Mouse (Mus musculus): ENCODE results near the gene Lasp1. TPM values are rescaled to one million over a fixed set of nuclear protein-coding genes. Genes with fewer than 3 reads are reported as not detected.

Gene Lasp1
- polyA plus RNA-seq, 1 experiment from 2014 or later = 85.1 TPM

GRCm38 (mm10) chr11:97824895-97825294 is 26.1 kb downstream of the Lasp1 start:
- H3K4me2 ChIP-seq (ENCODE audit: low read length) = no peak overlapping the region
- H3K36me3 ChIP-seq (ENCODE audit: control insufficient read depth, insufficient read depth, low read length) = peaks cover 73% of the 10 kb centered on the region
- H3K9ac ChIP-seq (ENCODE audit: low read length) = no peak overlapping the region
- ATAC-seq (replicated peaks; ENCODE audit: low FRiP score, low TSS enrichment, low read depth) (no peak), DNase-seq (ENCODE audit: low spot score) (no peak)
- 74% methylated on average over 6 of the region's 6 CpGs for WGBS
- peaks cover 6% of the 10 kb centered on the region; the same call in 1 of the 2 replicates for H3K4me1 ChIP-seq (replicated peaks; ENCODE audit: control insufficient read depth, insufficient read depth, low read length)
- H3K27me3 ChIP-seq (replicated peaks; ENCODE audit: control insufficient read depth, insufficient read depth, low read length) = no peaks in the 10 kb centered on the region
- H3K4me3 ChIP-seq (ENCODE audit: low read depth, low read length) = no peak overlapping the region
- no peak overlapping the region for H3K27ac ChIP-seq (ENCODE audit: low read depth)
- H3K9me3 ChIP-seq (ENCODE audit: control insufficient read depth, low read length) = no peaks in the 10 kb centered on the region

GRCm38 (mm10) chr11:97825295-97825694 is 26.5 kb downstream of the Lasp1 start:
- Histone ChIP-seq H3K4me3 (ENCODE audit: low read depth, low read length) (no peak overlapping the region), H3K4me1 (replicated peaks; ENCODE audit: control insufficient read depth, insufficient read depth, low read length) (peaks cover 6% of the 10 kb centered on the region; the same call in 1 of the 2 replicates), H3K9ac (ENCODE audit: low read length) (no peak overlapping the region), H3K36me3 (ENCODE audit: control insufficient read depth, insufficient read depth, low read length) (peaks cover 74% of the 10 kb centered on the region), H3K27me3 (replicated peaks; ENCODE audit: control insufficient read depth, insufficient read depth, low read length) (no peaks in the 10 kb centered on the region), H3K4me2 (ENCODE audit: low read length) (no peak overlapping the region), H3K27ac (ENCODE audit: low read depth) (no peak overlapping the region), H3K9me3 (ENCODE audit: control insufficient read depth, low read length) (no peaks in the 10 kb centered on the region)
- no peak for DNase-seq (ENCODE audit: low spot score)
- ATAC-seq (replicated peaks; ENCODE audit: low FRiP score, low TSS enrichment, low read depth) = no peak
- 85% methylated on average over 10 of the region's 10 CpGs for whole genome bisulfite sequencing

DNA sequence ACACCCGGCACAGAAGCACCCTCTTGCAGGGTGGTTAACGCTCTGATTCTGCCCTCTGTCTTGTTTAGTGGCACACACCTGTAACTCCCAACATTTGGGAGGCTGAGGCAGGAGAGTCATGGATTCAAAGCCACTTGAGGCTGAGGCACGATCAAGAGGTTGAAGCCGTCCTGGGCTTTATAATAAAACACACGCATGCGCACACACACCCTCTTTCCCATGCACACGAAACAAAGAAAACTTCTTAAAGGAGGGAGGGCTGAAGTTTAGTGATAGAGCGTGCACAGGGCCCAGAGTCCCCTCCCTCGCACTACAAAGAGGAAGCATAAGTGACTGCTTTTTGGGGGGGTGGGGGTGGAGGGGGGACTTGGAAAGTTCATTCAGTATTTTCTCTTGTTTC is 27.2 kb downstream of the Lasp1 start:
- 83% methylated on average over 9 of the region's 9 CpGs for WGBS
- no peaks in the 10 kb centered on the region for H3K9me3 ChIP-seq (ENCODE audit: control insufficient read depth, low read length)
- no peak overlapping the region for H3K4me2 ChIP-seq (ENCODE audit: low read length)
- H3K4me1 ChIP-seq (replicated peaks; ENCODE audit: control insufficient read depth, insufficient read depth, low read length) = 0 out of 2 replicates have a peak, but pooled peaks cover 3% of the 10 kb centered on the region
- no peak overlapping the region for H3K9ac ChIP-seq (ENCODE audit: low read length)
- H3K27ac ChIP-seq (ENCODE audit: low read depth) = no peak overlapping the region
- ATAC-seq (replicated peaks; ENCODE audit: low FRiP score, low TSS enrichment, low read depth) (no peak), DNase-seq (ENCODE audit: low spot score) (no peak)
- peaks cover 71% of the 10 kb centered on the region for H3K36me3 ChIP-seq (ENCODE audit: control insufficient read depth, insufficient read depth, low read length)
- H3K4me3 ChIP-seq (ENCODE audit: low read depth, low read length) = no peak overlapping the region
- no peaks in the 10 kb centered on the region for H3K27me3 ChIP-seq (replicated peaks; ENCODE audit: control insufficient read depth, insufficient read depth, low read length)

DNA sequence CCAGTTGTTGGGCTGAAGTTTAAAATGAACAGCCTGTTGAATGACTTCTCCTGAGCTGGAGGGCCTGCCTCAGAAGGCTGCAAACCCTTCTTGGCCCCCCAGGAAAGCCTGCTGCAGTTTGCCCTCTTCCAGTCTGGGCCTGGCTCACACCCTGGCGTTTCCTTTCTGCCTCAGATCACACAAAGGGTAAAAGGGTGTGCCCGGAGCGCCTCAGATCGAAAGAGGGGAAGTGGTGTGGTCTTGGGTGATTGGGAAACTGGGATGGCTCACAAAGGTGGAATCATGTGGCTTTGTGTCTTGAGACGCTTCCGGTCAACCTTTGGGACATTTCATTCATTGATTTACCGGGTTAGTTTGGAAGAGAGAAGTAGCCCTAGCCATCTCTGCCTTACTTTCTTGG is 27.6 kb downstream of the Lasp1 start:
- ATAC-seq (replicated peaks; ENCODE audit: low FRiP score, low TSS enrichment, low read depth) = no peak
- H3K36me3 ChIP-seq (ENCODE audit: control insufficient read depth, insufficient read depth, low read length) = peaks cover 68% of the 10 kb centered on the region
- 67% methylated on average over 7 of the region's 7 CpGs for WGBS
- H3K27ac ChIP-seq (ENCODE audit: low read depth) = no peak overlapping the region
- 0 out of 2 replicates have a peak, but pooled peaks cover 3% of the 10 kb centered on the region for H3K4me1 ChIP-seq (replicated peaks; ENCODE audit: control insufficient read depth, insufficient read depth, low read length)
- no peak for DNase-seq (ENCODE audit: low spot score)
- no peak overlapping the region for H3K4me3 ChIP-seq (ENCODE audit: low read depth, low read length)
- H3K9ac ChIP-seq (ENCODE audit: low read length) = no peak overlapping the region
- no peaks in the 10 kb centered on the region for H3K27me3 ChIP-seq (replicated peaks; ENCODE audit: control insufficient read depth, insufficient read depth, low read length)
- H3K4me2 ChIP-seq (ENCODE audit: low read length) = no peak overlapping the region
- no peaks in the 10 kb centered on the region for H3K9me3 ChIP-seq (ENCODE audit: control insufficient read depth, low read length)

DNA sequence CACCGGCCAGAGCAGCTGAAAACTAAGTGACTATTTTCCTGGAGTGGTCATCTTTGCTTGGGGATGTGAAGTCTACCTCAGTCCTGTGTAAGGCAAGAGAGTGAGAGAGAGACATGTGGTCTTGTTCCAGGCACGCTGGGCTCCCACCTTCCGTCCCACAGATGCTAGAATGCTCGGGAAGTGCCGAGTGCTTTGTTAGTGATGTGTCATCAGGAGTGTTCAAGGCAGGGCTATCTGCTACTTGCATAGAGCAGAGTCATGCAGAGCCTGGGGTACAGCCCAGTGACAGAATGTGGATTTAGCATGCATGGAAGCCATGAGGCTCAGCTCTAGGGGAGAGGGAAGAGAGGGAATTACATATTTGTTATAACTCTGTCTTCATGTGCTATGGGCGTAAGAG is 28.9 kb downstream of the Lasp1 start:
- no peak overlapping the region for H3K9ac ChIP-seq (ENCODE audit: low read length)
- no peaks in the 10 kb centered on the region for H3K27me3 ChIP-seq (replicated peaks; ENCODE audit: control insufficient read depth, insufficient read depth, low read length)
- no peaks in the 10 kb centered on the region for H3K9me3 ChIP-seq (ENCODE audit: control insufficient read depth, low read length)
- DNase-seq (ENCODE audit: low spot score) = no peak
- no peak overlapping the region for H3K4me3 ChIP-seq (ENCODE audit: low read depth, low read length)
- ATAC-seq (replicated peaks; ENCODE audit: low FRiP score, low TSS enrichment, low read depth) = no peak
- 86% methylated on average over 6 of the region's 6 CpGs for WGBS
- no peak overlapping the region for H3K27ac ChIP-seq (ENCODE audit: low read depth)
- peaks cover 68% of the 10 kb centered on the region for H3K36me3 ChIP-seq (ENCODE audit: control insufficient read depth, insufficient read depth, low read length)
- no peak overlapping the region for H3K4me2 ChIP-seq (ENCODE audit: low read length)
- H3K4me1 ChIP-seq (replicated peaks; ENCODE audit: control insufficient read depth, insufficient read depth, low read length) = 0 out of 2 replicates have a peak, but pooled peaks cover 3% of the 10 kb centered on the region

GRCm38 (mm10) chr11:97829365-97829764 is 30.6 kb downstream of the Lasp1 start:
- WGBS = 92% methylated on average over 7 of the region's 7 CpGs
- Histone ChIP-seq H3K27me3 (replicated peaks; ENCODE audit: control insufficient read depth, insufficient read depth, low read length) (no peaks in the 10 kb centered on the region), H3K9ac (ENCODE audit: low read length) (no peak overlapping the region), H3K9me3 (ENCODE audit: control insufficient read depth, low read length) (no peaks in the 10 kb centered on the region), H3K4me3 (ENCODE audit: low read depth, low read length) (no peak overlapping the region), H3K4me1 (replicated peaks; ENCODE audit: control insufficient read depth, insufficient read depth, low read length) (0 out of 2 replicates have a peak, but pooled peaks cover 3% of the 10 kb centered on the region), H3K4me2 (ENCODE audit: low read length) (no peak overlapping the region), H3K36me3 (ENCODE audit: control insufficient read depth, insufficient read depth, low read length) (peaks cover 67% of the 10 kb centered on the region), H3K27ac (ENCODE audit: low read depth) (no peak overlapping the region)
- DNase-seq (ENCODE audit: low spot score) = no peak
- ATAC-seq (replicated peaks; ENCODE audit: low FRiP score, low TSS enrichment, low read depth) = no peak

- DNase-seq (ENCODE audit: low spot score) (no peak), ATAC-seq (replicated peaks; ENCODE audit: low FRiP score, low TSS enrichment, low read depth) (no peak)
- no peaks in the 10 kb centered on the region for H3K27me3 ChIP-seq (replicated peaks; ENCODE audit: control insufficient read depth, insufficient read depth, low read length)
- H3K4me3 ChIP-seq (ENCODE audit: low read depth, low read length) = no peak overlapping the region
- H3K27ac ChIP-seq (ENCODE audit: low read depth) = no peak overlapping the region
- no peaks in the 10 kb centered on the region for H3K9me3 ChIP-seq (ENCODE audit: control insufficient read depth, low read length)
- no peak overlapping the region for H3K4me2 ChIP-seq (ENCODE audit: low read length)
- H3K9ac ChIP-seq (ENCODE audit: low read length) = no peak overlapping the region
- 0 out of 2 replicates have a peak, but pooled peaks cover 3% of the 10 kb centered on the region for H3K4me1 ChIP-seq (replicated peaks; ENCODE audit: control insufficient read depth, insufficient read depth, low read length)
- WGBS = 83% methylated on average over 12 of the region's 12 CpGs
- H3K36me3 ChIP-seq (ENCODE audit: control insufficient read depth, insufficient read depth, low read length) = peaks cover 67% of the 10 kb centered on the region
These were observed 31.2 kb downstream of the Lasp1 start for GRCm38 (mm10) chr11:97829913-97830476.

GRCm38 (mm10) chr11:97830501-97830900 is 31.7 kb downstream of the Lasp1 start:
- no peak overlapping the region for H3K4me3 ChIP-seq (ENCODE audit: low read depth, low read length)
- peaks cover 67% of the 10 kb centered on the region for H3K36me3 ChIP-seq (ENCODE audit: control insufficient read depth, insufficient read depth, low read length)
- no peaks in the 10 kb centered on the region for H3K27me3 ChIP-seq (replicated peaks; ENCODE audit: control insufficient read depth, insufficient read depth, low read length)
- 83% methylated on average over 6 of the region's 6 CpGs for WGBS
- no peak overlapping the region for H3K9ac ChIP-seq (ENCODE audit: low read length)
- no peaks in the 10 kb centered on the region for H3K9me3 ChIP-seq (ENCODE audit: control insufficient read depth, low read length)
- DNase-seq (ENCODE audit: low spot score) = no peak
- no peak overlapping the region for H3K4me2 ChIP-seq (ENCODE audit: low read length)
- no peak for ATAC-seq (replicated peaks; ENCODE audit: low FRiP score, low TSS enrichment, low read depth)
- 0 out of 2 replicates have a peak, but pooled peaks cover 3% of the 10 kb centered on the region for H3K4me1 ChIP-seq (replicated peaks; ENCODE audit: control insufficient read depth, insufficient read depth, low read length)
- no peak overlapping the region for H3K27ac ChIP-seq (ENCODE audit: low read depth)

- H3K4me1 ChIP-seq (replicated peaks; ENCODE audit: control insufficient read depth, insufficient read depth, low read length) = no peaks in the 10 kb centered on the region
- 79% methylated on average over 11 of the region's 11 CpGs for WGBS
- H3K9ac ChIP-seq (ENCODE audit: low read length) = no peak overlapping the region
- peaks cover 67% of the 10 kb centered on the region for H3K36me3 ChIP-seq (ENCODE audit: control insufficient read depth, insufficient read depth, low read length)
- H3K27me3 ChIP-seq (replicated peaks; ENCODE audit: control insufficient read depth, insufficient read depth, low read length) = no peaks in the 10 kb centered on the region
- no peak for ATAC-seq (replicated peaks; ENCODE audit: low FRiP score, low TSS enrichment, low read depth)
- DNase-seq (ENCODE audit: low spot score) = no peak
- H3K4me2 ChIP-seq (ENCODE audit: low read length) = no peak overlapping the region
- H3K9me3 ChIP-seq (ENCODE audit: control insufficient read depth, low read length) = no peaks in the 10 kb centered on the region
- H3K27ac ChIP-seq (ENCODE audit: low read depth) = no peak overlapping the region
- no peak overlapping the region for H3K4me3 ChIP-seq (ENCODE audit: low read depth, low read length)
These were observed 33.2 kb downstream of the Lasp1 start for GRCm38 (mm10) chr11:97832001-97832400.
